Mouse (Mus musculus) limb, embryonic 10.5 days (tissue): ENCODE results near the gene Zfp788. TPM values are rescaled to one million over a fixed set of nuclear protein-coding genes. Genes with fewer than 3 reads are reported as not detected.
A peak's percentile ranks its signal among the peaks of the same experiment; 100 is the strongest.
"Not testable (repeated sequence)": the region's sequence is repeated elsewhere in the genome, so short reads cannot be mapped to it uniquely, and the experiment has no call there.

Experiments used
- DNase-seq: peaks from one replicate; pipeline ENCODE4 v3.0.0-alpha.2; 2017; ENCODE audit warnings: low spot score
- H3K27ac ChIP-seq: fragments of 300-500 bp; sonication (generic); 2 replicates; pipeline ENCODE4 v1.5.1; 2016; ENCODE audit warnings: mild to moderate bottlenecking
- H3K27me3 ChIP-seq: fragments of 300-500 bp; sonication (generic); 2 replicates; pipeline ENCODE4 v1.6.1; 2016; ENCODE audit warnings: low read depth, mild to moderate bottlenecking; ENCODE audit not compliant: poor library complexity, severe bottlenecking
- H3K36me3 ChIP-seq: fragments of 300-500 bp; sonication (generic); 2 replicates; pipeline ENCODE4 v1.6.1; 2016; ENCODE audit warnings: mild to moderate bottlenecking, moderate library complexity
- H3K4me1 ChIP-seq: fragments of 300-500 bp; sonication (generic); 2 replicates; pipeline ENCODE4 v1.6.1; 2016
- H3K4me3 ChIP-seq: fragments of 300-500 bp; sonication (generic); 2 replicates; pipeline ENCODE4 v1.5.1; 2016; ENCODE audit warnings: mild to moderate bottlenecking, moderate library complexity
- H3K9me3 ChIP-seq: fragments of 300-500 bp; sonication (generic); replicated peaks from 2 replicates; pipeline ENCODE4 v1.6.1; 2016; ENCODE audit warnings: mild to moderate bottlenecking
- WGBS: fragments of 180-500 bp; shearing (Covaris S2); methylation state at CpG from one replicate; pipeline ENCODE4 v1.1.7; 2016; 5-methylcytosine and 5-hydroxymethylcytosine counted together
- polyA plus RNA-seq: library from polyadenylated mRNA; unstranded; fragments of >200 nt; fragmentation: Nextera tagmentation; extraction: Ambion mirVana; gene quantifications from 2 replicates; pipeline ENCODE4 v1.2.1, GENCODE M21; 2016

Gene Zfp788
- 11.4 and 12.5 TPM in 2 replicates for polyA plus RNA-seq

GRCm38 (mm10) chr7:41632409-41633220 is at the start of gene Zfp788:
TSS of gene Zfp788 (plus strand) at chr7:41633203.
- peaks cover 45% of the 10 kb centered on the region for H3K36me3 ChIP-seq
- WGBS: 2% methylated on average over 27 of the region's 27 CpGs
- 0 out of 2 replicates have a peak, but pooled peaks cover 3% of the 10 kb centered on the region for H3K4me1 ChIP-seq
- peak within 1 kb of the TSS; percentile 91 for H3K27ac ChIP-seq
- peak within 1 kb of the TSS; percentile 70 for H3K4me3 ChIP-seq
- H3K27me3 ChIP-seq: no peaks in the 10 kb centered on the region
- peak; percentile 83 for DNase-seq
- no peaks in the 10 kb centered on the region for H3K9me3 ChIP-seq

DNA sequence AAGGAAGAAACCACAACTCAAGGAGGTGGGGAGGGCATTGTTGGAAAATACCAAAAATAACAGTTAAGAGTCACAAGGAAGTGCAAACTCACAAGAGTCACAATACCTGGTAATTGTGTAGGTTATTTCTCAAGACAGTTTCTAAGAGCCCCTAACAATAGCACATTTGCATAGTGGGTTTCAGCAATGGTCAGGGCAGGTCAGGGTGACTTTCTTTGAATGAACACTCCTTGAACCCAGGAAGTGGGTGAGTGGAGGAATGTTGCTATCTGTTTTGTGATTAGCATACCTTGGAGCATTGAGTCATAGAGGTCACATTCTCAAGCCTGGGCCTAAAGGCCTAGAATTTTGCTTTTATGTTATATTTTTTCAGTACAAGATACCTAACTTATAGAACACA is 45.2 kb upstream of the Zfp788 start:
- not testable (repeated sequence) for H3K27ac ChIP-seq, H3K36me3 ChIP-seq, H3K27me3 ChIP-seq, H3K4me3 ChIP-seq, H3K9me3 ChIP-seq, DNase-seq, H3K4me1 ChIP-seq

DNA sequence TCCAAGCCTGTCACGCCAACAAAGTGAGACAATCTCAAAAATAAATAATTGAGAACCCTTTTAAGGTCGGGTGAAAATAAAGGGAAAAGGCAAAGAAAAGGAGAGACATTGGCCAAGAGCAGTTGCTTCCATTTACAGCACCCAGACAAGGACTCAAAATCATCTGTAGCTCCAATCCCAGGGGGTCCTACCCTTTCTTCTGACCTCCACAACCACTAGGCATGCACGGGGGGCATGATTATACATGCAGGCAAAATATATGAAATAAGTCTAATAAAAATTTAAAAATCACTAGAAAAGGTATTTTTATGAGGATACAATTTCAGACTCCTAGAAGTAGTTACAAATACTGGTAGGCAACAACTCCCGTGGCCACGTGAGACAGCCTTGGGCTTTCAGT is 34.4 kb upstream of the Zfp788 start:
- 48% methylated on average over 5 of the region's 5 CpGs for WGBS
- Histone ChIP-seq H3K4me1 (peaks cover 3% of the 10 kb centered on the region; the same call in 1 of the 2 replicates), H3K27ac (peak overlapping the region; percentile 77), H3K9me3 (no peaks in the 10 kb centered on the region), H3K36me3 (peaks cover 15% of the 10 kb centered on the region), H3K4me3 (peak overlapping the region; percentile 62), H3K27me3 (no peaks in the 10 kb centered on the region)
- no peak for DNase-seq

DNA sequence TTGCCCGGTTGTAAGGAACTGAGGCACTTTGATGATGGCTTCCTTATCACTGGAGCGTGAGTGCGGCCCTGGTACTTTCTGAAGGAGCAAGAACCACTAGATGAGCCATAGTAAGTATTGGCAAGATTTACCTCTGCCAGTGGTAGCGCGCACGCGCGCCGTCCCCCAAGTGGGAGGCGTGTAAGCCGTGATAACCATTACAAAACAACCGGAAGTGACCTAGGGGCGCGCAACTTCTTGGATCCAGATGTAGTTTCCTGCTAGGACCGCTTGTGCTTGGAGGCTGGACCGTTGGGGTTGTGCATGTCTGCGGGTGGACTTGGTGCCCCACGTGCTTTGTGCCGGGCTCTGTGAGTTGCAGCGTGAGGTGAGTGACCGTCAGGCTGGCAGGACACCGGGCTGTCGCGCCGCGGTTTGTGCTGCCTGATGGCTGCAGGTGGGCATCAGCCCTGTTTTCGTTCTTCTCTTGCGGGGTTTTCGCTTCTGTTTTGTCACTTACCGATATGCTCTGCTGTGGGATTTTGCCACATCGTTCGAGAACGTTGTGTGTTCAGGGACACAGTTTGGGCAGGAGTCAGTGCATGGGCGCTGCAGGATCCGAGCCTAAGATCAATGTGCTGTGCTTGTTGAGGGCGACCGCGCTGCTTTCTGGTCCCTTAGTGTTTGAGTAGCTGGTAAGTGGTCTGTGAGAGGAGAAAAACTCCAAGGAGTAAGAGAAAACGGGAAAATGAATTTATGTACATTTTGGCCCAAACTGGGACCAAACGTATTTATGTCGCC is 33.8 kb upstream of the Zfp788 start, which contains the start of gene 2610021A01Rik:
Gene 2610021A01Rik, plus strand, starts transcription at position 197 of the 780 bp plus-strand sequence.
- Histone ChIP-seq H3K4me1 (peaks cover 3% of the 10 kb centered on the region; the same call in 1 of the 2 replicates), H3K36me3 (peaks cover 15% of the 10 kb centered on the region), H3K4me3 (peak within 1 kb of the TSS; percentile 62), H3K27me3 (no peaks in the 10 kb centered on the region), H3K27ac (peak within 1 kb of the TSS; percentile 77), H3K9me3 (no peaks in the 10 kb centered on the region)
- DNase-seq: peak; percentile 91
- WGBS: under 1% methylated on average over 41 of the region's 41 CpGs

DNA sequence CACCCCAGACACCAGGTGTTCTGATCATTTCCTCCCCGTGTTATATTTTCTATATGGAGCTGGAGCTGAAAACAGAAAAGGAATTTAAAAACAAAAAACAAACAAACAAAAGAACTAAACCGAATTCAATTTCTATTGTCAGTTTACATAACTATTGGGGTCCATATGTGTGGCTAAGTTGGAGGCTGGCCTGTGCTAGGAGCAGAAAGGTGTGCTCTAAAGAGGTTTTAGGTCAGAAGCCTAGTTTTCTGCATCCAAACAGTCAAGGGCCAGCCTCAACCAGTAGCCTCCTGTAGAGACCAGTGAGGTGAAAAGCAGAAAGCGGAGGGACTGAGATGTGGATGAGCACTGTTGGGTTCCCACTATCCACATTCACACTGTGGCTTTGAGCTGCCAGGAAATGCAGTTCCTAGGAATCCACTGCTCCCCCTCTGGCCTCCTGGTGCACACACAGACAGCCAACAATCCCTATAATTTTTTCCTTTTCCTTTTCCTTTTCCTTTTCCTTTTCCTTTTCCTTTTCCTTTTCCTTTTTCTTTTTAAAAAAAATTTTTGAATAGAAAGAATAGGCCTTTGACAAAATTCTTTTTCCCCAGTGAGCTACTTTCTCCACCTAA is 33.0 kb upstream of the Zfp788 start:
- peaks cover 23% of the 10 kb centered on the region for H3K36me3 ChIP-seq
- WGBS: 15% methylated on average over 3 of the region's 3 CpGs
- peaks cover 3% of the 10 kb centered on the region; the same call in 1 of the 2 replicates for H3K4me1 ChIP-seq
- H3K4me3 ChIP-seq: peak overlapping the region; percentile 62
- no peaks in the 10 kb centered on the region for H3K27me3 ChIP-seq
- DNase-seq: no peak
- H3K27ac ChIP-seq: peak overlapping the region; percentile 77; the same call in 1 of the 2 replicates
- no peaks in the 10 kb centered on the region for H3K9me3 ChIP-seq

DNA sequence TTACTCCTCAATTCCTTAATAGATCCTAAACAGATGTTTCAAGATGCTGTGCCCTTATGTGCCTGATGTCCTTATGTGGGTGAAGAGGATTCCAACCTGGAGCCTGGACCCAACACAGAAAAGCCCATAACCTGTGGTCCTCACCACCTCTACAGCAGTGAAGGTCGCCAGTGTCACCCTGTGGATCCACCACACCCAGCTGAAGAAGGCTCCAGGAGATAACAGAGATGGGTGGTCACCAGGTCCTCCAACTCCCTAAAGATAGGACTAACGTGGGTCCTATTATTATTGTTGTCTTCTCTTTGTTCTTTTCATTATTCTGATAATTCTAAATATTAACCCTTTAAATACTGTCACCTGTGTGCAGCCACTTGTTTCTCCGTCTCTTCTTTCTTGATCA is 21.3 kb upstream of the Zfp788 start:
- Histone ChIP-seq H3K36me3 (peaks cover 65% of the 10 kb centered on the region), H3K4me1 (no peaks in the 10 kb centered on the region), H3K4me3 (no peak overlapping the region), H3K9me3 (no peaks in the 10 kb centered on the region), H3K27me3 (no peaks in the 10 kb centered on the region), H3K27ac (no peak overlapping the region)
- WGBS: 95% methylated on average over 3 of the region's 3 CpGs
- DNase-seq: no peak

DNA sequence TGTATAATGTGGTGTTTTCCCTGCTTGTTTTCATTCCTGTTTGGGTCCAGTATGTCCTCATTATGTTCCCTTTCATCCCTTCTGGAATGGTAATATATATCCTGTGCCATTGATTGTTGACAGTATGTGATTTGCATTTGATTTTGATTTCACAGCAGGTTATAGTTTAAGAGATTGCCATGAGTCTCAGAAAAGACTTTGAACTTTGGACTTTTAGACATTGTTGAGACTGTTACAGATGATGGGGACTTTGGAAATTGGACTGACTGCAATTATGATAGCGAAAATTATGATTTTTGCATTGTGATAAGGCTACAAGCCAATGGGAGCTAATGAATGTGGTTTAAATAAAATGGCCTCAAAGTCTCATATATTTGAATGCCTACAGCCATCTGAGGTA is 16.8 kb upstream of the Zfp788 start:
- not testable (repeated sequence) for H3K9me3 ChIP-seq, H3K4me3 ChIP-seq, H3K27ac ChIP-seq, H3K4me1 ChIP-seq, H3K27me3 ChIP-seq, DNase-seq
- H3K36me3 ChIP-seq: peaks cover 77% of the 10 kb centered on the region
- WGBS: 98% methylated on average over 1 of the region's 1 CpGs

DNA sequence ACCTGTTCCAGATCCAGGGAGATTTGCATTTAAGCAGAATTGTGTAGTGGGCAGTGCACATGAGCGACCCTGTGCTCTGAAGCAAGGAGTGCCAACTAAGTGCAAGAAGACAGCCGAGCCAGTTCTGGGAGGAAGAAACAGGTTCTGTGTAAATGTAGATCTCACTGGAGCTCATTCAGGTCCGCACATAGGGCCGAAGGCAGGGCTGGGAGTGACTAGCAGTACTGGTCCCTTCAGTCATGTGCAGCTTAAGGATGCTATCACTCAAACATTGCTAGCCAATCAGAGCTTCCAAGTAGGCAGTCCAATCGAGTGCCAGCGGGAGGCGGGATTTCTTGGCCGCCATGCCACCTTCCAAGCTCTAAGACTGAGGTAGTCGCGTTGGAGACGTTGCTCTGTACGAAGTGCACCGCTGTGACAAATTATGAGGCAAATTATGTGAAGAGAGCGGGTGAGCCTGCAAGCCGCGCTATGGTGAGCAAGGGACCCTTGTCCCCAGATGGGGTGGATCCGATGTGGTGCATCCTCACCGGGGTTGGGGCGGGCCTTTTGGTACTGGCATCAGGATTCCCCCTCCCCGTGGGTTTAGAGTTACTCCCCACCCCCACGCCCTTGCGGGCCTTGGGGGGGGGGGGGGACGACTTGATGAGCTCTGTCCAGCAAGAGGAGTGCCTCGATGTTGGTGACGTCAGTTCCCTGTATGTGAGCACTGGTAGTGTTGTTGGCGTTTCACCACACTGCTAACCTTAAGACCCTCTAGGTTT is 400 bp downstream of the Zfp788 start:
- WGBS: under 1% methylated on average over 25 of the region's 26 CpGs
- H3K27ac ChIP-seq: peak overlapping the region; percentile 91
- peak overlapping the region; percentile 70 for H3K4me3 ChIP-seq
- H3K4me1 ChIP-seq: 0 out of 2 replicates have a peak, but pooled peaks cover 3% of the 10 kb centered on the region
- peaks cover 49% of the 10 kb centered on the region for H3K36me3 ChIP-seq
- peak; percentile 83 for DNase-seq
- no peaks in the 10 kb centered on the region for H3K27me3 ChIP-seq
- no peaks in the 10 kb centered on the region for H3K9me3 ChIP-seq

GRCm38 (mm10) chr7:41674326-41674725 is 41.3 kb downstream of the Zfp788 start:
- DNase-seq, H3K27me3 ChIP-seq, H3K27ac ChIP-seq, H3K4me3 ChIP-seq, H3K9me3 ChIP-seq, H3K36me3 ChIP-seq, H3K4me1 ChIP-seq: not testable (repeated sequence)
- WGBS: 65% methylated on average over 1 of the region's 1 CpGs

Other genes with a start within 250 kb of the Zfp788 start
- gene AI987944, start 239.8 kb upstream of the Zfp788 start, polyA plus RNA-seq: 7.7 and 9.5 TPM in 2 replicates
- 0.16 and 0.23 TPM in 2 replicates for gene Vmn2r57, start 184.5 kb upstream of the Zfp788 start, polyA plus RNA-seq
- 0.04 TPM in 2 replicates for gene Gm20449, start 133.8 kb upstream of the Zfp788 start, polyA plus RNA-seq
- 9.9 and 11.3 TPM in 2 replicates for gene AW146154, start 133.3 kb upstream of the Zfp788 start, polyA plus RNA-seq
- not detected in 2 replicates for gene Gm6871, start 59.5 kb upstream of the Zfp788 start, polyA plus RNA-seq
- gene 2610021A01Rik, start 34.0 kb upstream of the Zfp788 start, polyA plus RNA-seq: 16.9 and 18.3 TPM in 2 replicates
- gene Vmn2r58, start 239.5 kb downstream of the Zfp788 start, polyA plus RNA-seq: not detected in 2 replicates